Mouse (Mus musculus): ENCODE measurements around the gene Stx2.
A peak's percentile ranks its signal among the peaks of the same experiment; 100 is the strongest.

The Stx2 gene

DNA sequence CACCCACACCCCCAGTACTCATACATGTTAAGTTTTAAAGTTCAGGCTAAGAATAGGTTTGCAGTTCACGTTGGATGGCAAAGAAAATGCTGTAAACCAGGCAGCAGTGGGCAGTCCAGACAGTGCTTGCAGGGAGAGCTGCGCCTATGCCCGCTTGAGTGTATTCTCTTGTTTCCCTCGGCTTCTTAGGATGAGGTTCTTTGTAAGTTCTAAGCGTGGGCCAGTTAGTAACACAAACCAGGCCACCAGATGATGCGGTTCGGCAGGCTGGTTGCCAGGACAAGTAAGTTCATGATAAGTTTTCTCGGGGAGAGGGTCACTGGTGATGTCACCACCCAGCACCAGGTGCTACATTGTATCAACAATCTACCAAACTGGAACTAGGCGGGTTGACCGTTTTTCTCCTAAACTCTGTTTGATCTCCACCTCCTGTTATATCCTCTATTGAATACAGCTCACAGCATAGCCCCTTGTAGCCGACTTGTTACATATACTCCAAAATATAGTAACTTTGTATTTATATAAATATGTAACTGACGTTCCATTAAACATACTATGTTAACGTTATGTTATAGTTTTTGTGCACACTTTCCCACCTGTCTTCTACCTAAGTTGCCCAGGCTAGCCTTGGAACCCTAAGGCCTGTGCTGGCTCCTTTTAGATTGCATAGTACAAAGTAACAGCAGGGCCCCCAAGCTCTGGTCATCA, 10.6 kb upstream of the Stx2 start:
- peaks cover 26% of the 10 kb centered on the region for H3K4me1 ChIP-seq (replicated peaks; ENCODE audit: low read depth, low read length)
- peaks cover 31% of the 10 kb centered on the region for H3K36me3 ChIP-seq (ENCODE audit: insufficient read depth, low read length)
- H3K9me3 ChIP-seq (ENCODE audit: low read length) = no peaks in the 10 kb centered on the region
- no peaks in the 10 kb centered on the region for H3K27me3 ChIP-seq (ENCODE audit: insufficient read depth, low read length)
- H3K4me3 ChIP-seq (replicated peaks; ENCODE audit: low read length) = peak overlapping the region; percentile 80
- TF ChIP-seq POU5F1 (IDR thresholded peaks at IDR 0.05; ENCODE audit: borderline replicate concordance, low read length) = no peak
- TF ChIP-seq NANOG (IDR thresholded peaks at IDR 0.05; ENCODE audit: borderline replicate concordance, low read length) = no peak
- TF ChIP-seq CTCF (conservative IDR thresholded peaks at IDR 0.05; ENCODE audit: low read length) = no peak

DNA sequence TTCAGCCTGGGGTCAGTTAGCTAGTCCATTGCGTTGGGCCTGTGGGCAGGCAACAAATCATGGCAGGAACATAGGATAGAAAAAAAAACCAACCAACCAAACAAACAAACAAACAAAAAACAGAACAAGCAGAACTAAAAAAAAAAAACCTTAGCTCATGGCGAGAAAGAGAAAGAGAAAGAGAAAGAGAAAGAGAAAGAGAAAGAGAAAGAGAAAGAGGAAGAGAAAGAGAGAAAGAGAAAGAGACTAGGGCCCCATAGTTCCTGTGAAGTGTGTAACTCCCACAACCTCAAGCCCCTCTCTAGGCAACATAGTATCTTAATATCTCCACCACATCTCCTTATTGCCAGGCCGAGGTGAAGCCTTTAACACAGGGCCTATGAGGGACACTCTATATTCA, 8.0 kb upstream of the Stx2 start:
- H3K27me3 ChIP-seq (ENCODE audit: insufficient read depth, low read length) = no peaks in the 10 kb centered on the region
- peaks cover 8% of the 10 kb centered on the region for H3K36me3 ChIP-seq (ENCODE audit: insufficient read depth, low read length)
- H3K9me3 ChIP-seq (ENCODE audit: low read length) = no peaks in the 10 kb centered on the region
- no peak for TF ChIP-seq POU5F1 (IDR thresholded peaks at IDR 0.05; ENCODE audit: borderline replicate concordance, low read length)
- TF ChIP-seq NANOG (IDR thresholded peaks at IDR 0.05; ENCODE audit: borderline replicate concordance, low read length) = no peak
- TF ChIP-seq CTCF (conservative IDR thresholded peaks at IDR 0.05; ENCODE audit: low read length) = no peak
- H3K4me1 ChIP-seq (replicated peaks; ENCODE audit: low read depth, low read length) = peaks cover 24% of the 10 kb centered on the region
- no peak overlapping the region for H3K4me3 ChIP-seq (replicated peaks; ENCODE audit: low read length)

DNA sequence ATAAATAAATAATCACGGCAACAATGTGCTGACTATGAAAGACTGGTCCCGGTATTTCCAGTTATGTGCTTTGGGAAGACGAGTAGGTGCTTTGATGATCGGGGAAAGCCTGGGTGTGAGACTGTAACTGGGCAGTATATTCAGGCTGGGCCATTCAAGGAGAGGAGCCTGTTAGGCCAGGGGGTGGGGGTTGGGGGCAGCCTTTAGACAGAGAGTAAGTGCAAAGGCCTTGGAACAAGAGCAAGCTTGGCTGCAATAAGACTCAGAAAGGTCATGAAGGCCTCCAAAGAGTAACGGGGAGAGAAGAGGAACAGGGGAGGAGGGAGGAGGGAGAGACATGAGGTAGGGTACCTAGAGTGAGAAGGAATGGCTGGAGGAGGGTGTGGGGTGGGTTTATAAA, 7.2 kb upstream of the Stx2 start:
- Histone ChIP-seq H3K9me3 (ENCODE audit: low read length) (no peaks in the 10 kb centered on the region), H3K4me3 (replicated peaks; ENCODE audit: low read length) (no peak overlapping the region), H3K27me3 (ENCODE audit: insufficient read depth, low read length) (no peaks in the 10 kb centered on the region), H3K4me1 (replicated peaks; ENCODE audit: low read depth, low read length) (peaks cover 24% of the 10 kb centered on the region), H3K36me3 (ENCODE audit: insufficient read depth, low read length) (no peaks in the 10 kb centered on the region; the same call in 1 of the 2 replicates)
- TF ChIP-seq CTCF (conservative IDR thresholded peaks at IDR 0.05; ENCODE audit: low read length) (no peak), POU5F1 (IDR thresholded peaks at IDR 0.05; ENCODE audit: borderline replicate concordance, low read length) (no peak), NANOG (IDR thresholded peaks at IDR 0.05; ENCODE audit: borderline replicate concordance, low read length) (no peak)

DNA sequence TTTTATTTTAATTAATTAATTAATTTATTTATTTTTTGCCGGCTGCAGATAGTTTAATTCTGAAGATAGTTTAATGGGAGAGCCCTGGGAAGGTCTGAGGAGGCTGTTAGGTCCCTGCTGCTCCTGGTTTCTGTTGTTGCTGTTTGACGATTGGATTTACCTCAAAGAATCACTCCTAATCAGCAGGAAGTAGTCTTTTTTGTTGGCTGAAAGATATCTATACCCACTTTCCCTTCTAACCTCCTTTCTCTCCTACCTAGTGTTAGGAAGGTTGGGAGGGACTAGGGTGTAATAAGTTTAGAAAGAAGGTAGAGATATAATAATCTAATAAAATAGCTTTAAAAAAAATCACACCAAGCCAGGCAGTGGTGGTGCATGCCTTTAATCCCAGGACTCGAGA, 6.6 kb upstream of the Stx2 start:
- Histone ChIP-seq H3K9me3 (ENCODE audit: low read length) (no peaks in the 10 kb centered on the region), H3K27me3 (ENCODE audit: insufficient read depth, low read length) (no peaks in the 10 kb centered on the region), H3K4me1 (replicated peaks; ENCODE audit: low read depth, low read length) (peaks cover 24% of the 10 kb centered on the region), H3K4me3 (replicated peaks; ENCODE audit: low read length) (no peak overlapping the region), H3K36me3 (ENCODE audit: insufficient read depth, low read length) (no peaks in the 10 kb centered on the region)
- TF ChIP-seq CTCF (conservative IDR thresholded peaks at IDR 0.05; ENCODE audit: low read length) (no peak), NANOG (IDR thresholded peaks at IDR 0.05; ENCODE audit: borderline replicate concordance, low read length) (no peak), POU5F1 (IDR thresholded peaks at IDR 0.05; ENCODE audit: borderline replicate concordance, low read length) (no peak)

DNA sequence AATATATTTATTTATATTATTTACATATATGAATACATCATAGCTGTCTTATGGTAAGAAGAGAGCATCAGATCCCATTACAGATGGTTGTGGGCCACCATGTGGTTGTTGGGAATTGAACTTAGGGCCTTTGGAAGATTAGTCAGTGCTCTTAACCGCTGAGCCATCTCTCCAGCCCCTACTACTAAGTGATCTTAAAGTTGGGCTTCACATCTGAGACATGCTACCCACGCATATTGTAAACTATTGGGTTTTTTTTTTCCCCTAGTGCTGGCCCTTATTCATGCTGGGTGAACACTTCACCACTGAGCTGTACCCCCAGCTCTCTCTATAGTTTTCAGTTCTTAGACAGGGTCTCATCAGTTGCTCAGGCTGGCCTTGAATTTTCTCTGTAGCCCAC, 2.6 kb upstream of the Stx2 start:
- Histone ChIP-seq H3K4me1 (replicated peaks; ENCODE audit: low read depth, low read length) (peaks cover 36% of the 10 kb centered on the region), H3K36me3 (ENCODE audit: insufficient read depth, low read length) (peaks cover 7% of the 10 kb centered on the region; the same call in 1 of the 2 replicates), H3K9me3 (ENCODE audit: low read length) (no peaks in the 10 kb centered on the region), H3K27me3 (ENCODE audit: insufficient read depth, low read length) (no peaks in the 10 kb centered on the region; the same call in 1 of the 2 replicates), H3K4me3 (replicated peaks; ENCODE audit: low read length) (no peak overlapping the region)
- TF ChIP-seq NANOG (IDR thresholded peaks at IDR 0.05; ENCODE audit: borderline replicate concordance, low read length) = no peak
- no peak for TF ChIP-seq POU5F1 (IDR thresholded peaks at IDR 0.05; ENCODE audit: borderline replicate concordance, low read length)
- no peak for TF ChIP-seq CTCF (conservative IDR thresholded peaks at IDR 0.05; ENCODE audit: low read length)

DNA sequence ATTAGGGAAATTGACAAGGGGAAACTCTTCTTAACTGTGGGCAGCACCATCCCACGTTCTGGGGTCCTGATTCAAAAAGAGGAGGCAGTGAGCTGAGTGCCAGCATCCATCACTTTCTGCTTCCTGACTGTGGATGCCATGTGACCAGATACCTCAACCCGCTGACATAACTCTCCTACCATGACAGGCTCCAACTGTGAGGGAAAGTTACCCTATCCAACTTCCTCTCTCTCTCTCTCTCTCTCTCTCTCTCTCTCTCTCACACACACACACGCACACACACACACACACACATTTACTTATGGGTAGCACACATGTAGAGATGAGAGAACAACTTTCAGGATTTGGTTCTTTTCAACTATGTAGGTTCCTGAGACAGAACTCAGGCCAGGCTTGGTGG, 1.2 kb upstream of the Stx2 start:
- TF ChIP-seq CTCF (conservative IDR thresholded peaks at IDR 0.05; ENCODE audit: low read length) (no peak), NANOG (IDR thresholded peaks at IDR 0.05; ENCODE audit: borderline replicate concordance, low read length) (no peak)
- H3K27me3 ChIP-seq (ENCODE audit: insufficient read depth, low read length) = no peaks in the 10 kb centered on the region; the same call in 1 of the 2 replicates
- no peak overlapping the region for H3K4me3 ChIP-seq (replicated peaks; ENCODE audit: low read length)
- no peaks in the 10 kb centered on the region for H3K9me3 ChIP-seq (ENCODE audit: low read length)
- H3K4me1 ChIP-seq (replicated peaks; ENCODE audit: low read depth, low read length) = peaks cover 42% of the 10 kb centered on the region
- peaks cover 19% of the 10 kb centered on the region for H3K36me3 ChIP-seq (ENCODE audit: insufficient read depth, low read length)

DNA sequence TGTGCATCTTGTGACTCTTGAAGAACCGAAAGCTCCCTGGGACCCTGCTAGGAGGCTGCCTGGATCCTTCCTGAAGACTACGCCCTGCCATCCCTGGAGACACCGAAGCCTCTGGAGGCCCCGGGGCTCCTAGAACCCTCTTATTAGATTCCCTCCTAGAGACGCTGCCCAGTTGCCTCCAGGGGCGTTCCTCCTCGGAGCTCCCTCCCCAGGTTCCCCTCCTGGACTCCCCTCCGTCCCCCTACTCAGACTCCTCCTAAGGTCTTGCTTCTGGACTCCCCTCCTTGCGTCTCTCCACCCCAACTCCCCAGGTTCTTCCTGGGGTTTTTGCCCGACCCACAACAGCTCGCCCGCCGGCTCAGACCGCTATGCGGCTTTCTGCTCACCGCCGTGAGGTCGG, 366 bp downstream of the Stx2 start:
- H3K4me3 ChIP-seq (replicated peaks; ENCODE audit: low read length) = peak overlapping the region; percentile 88
- no peak for TF ChIP-seq CTCF (conservative IDR thresholded peaks at IDR 0.05; ENCODE audit: low read length)
- H3K9me3 ChIP-seq (ENCODE audit: low read length) = no peaks in the 10 kb centered on the region
- peaks cover 19% of the 10 kb centered on the region for H3K36me3 ChIP-seq (ENCODE audit: insufficient read depth, low read length)
- H3K27me3 ChIP-seq (ENCODE audit: insufficient read depth, low read length) = no peaks in the 10 kb centered on the region; the same call in 1 of the 2 replicates
- H3K4me1 ChIP-seq (replicated peaks; ENCODE audit: low read depth, low read length) = peaks cover 42% of the 10 kb centered on the region

DNA sequence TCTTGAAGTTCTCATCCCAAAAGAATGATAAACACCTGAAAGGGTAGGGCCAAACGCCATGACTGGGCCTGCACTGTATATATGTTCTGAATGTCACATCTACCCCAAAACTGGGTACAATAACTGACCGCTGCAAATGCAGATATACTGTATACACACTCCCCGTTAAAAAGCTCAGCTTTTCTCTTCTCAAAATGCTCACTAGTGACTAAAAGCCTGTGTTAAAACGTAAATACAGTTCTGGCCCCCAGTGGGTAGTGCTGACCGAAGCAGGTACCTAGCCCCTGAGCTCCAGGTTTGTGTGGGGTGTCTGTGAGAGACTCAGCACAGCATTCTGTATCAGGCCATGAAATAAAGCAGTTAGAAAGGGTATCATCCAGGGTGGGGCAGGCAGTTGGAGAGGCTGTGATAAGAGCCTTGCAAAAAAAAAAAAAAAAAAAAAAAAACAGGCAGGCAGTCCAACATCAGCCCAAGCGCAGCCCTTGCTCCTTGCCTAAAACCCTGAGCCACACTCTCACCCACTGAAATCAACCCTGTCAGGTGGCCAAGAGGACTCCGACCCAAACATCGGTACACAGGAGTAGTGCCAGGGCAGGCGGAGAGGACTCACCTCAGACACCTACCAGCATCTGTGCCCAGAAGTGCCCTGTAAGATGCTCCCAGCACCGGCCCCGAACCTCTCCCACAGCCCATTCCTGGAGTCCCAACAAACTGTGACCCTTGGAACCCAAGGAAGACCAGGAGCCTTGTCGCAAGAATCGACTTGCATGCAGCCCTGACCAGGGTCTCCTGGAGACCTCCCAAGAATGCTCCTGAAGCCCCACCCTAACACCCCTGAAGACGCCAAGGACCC, 1.0 kb downstream of the Stx2 start:
- Histone ChIP-seq H3K27me3 (ENCODE audit: insufficient read depth, low read length) (no peaks in the 10 kb centered on the region; the same call in 1 of the 2 replicates), H3K4me3 (replicated peaks; ENCODE audit: low read length) (peak overlapping the region; percentile 88), H3K9me3 (ENCODE audit: low read length) (no peaks in the 10 kb centered on the region), H3K36me3 (ENCODE audit: insufficient read depth, low read length) (peaks cover 19% of the 10 kb centered on the region), H3K4me1 (replicated peaks; ENCODE audit: low read depth, low read length) (peaks cover 43% of the 10 kb centered on the region)
- no peak for TF ChIP-seq CTCF (conservative IDR thresholded peaks at IDR 0.05; ENCODE audit: low read length)
- no peak for TF ChIP-seq NANOG (IDR thresholded peaks at IDR 0.05; ENCODE audit: borderline replicate concordance, low read length)
- no peak for TF ChIP-seq POU5F1 (IDR thresholded peaks at IDR 0.05; ENCODE audit: borderline replicate concordance, low read length)
